Mouse (Mus musculus): Measurements from ENCODE around the gene Wdr66. TPM values are rescaled to one million over a fixed set of nuclear protein-coding genes. Genes with fewer than 3 reads are reported as not detected.

The Wdr66 gene
- 2.4 TPM for polyA plus RNA-seq (2017; shearing (Covaris generic))

DNA sequence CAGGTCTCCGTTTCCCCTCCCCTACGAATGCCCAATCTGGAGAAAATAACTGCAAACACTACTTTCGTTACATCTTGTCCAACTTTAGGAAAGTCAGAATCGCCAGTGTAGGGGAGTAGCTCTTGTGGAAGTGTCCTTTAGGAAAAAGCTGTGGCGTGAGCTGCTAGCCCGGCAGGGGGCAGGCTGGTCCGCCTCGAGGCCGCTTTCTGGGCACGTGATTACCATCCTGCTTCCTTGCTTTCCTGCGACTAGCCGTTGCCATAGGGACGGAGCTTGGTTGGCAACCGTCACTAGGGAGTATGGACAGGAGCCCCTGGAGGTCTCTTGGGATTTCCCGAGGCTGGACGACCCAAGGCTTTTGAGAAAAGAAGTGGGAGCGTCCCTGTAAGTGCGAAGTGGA is at the start of gene Wdr66:
Wdr66 (plus strand) TSS at position 269 of the 400 bp plus-strand sequence.

DNA sequence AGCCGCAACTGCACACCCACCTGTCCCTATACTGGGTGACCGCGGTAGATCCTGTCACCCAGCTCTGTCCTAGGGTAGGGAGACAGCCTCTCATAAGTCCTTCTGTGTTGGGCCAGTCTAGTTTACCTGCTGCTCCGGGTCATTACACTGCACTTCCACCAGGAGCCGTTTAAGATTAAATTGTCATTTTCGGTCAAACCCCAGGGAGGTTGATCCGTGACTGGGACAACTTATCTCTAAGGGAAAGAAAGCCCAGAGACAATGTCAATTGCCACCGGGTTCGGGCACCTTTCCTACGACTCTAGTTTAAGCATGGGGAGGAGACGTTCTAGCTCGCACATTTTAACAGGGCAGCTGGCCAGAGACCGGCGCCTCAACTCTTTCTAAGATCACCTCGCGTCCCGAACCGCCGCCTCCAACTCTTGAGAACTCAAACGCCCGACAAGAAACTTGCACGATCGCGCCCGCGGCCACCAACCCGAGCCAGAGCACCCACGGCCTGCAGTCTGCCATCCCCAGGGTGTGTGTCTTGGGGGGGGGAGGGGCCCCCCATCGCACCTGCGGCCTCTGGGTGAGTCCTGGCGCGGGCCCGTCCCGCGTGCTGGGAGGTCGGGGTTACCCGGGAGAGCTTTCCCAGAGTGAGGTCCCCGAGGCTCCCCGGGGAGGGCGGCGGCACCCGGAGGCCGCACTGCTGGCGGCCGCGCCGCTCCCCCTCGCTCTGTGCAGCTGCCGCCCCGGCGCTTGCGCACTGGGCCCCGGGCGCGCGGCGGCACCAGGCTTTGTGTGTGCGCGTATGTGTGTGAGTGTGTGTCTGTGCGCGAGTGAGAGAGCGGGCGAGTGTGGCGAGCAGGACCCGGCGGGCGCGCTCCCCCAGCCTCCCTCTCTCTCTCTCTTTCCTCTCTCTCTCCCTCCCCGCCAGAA is 92.1 kb downstream of the Wdr66 start, which contains the start of gene Bcl7a:
Bcl7a (plus strand) TSS at position 128 of the 921 bp plus-strand sequence.

Other genes with a start within 250 kb of the Wdr66 start
- gene Orai1, start 237.0 kb upstream of the Wdr66 start, polyA plus RNA-seq (2017; shearing (Covaris generic)): 122 TPM
- gene Morn3, start 205.1 kb upstream of the Wdr66 start, polyA plus RNA-seq (2017; shearing (Covaris generic)): 0.60 TPM
- 14.6 TPM for gene Tmem120b, start 183.7 kb upstream of the Wdr66 start, polyA plus RNA-seq (2017; shearing (Covaris generic))
- gene Rhof, start 119.4 kb upstream of the Wdr66 start, polyA plus RNA-seq (2017; shearing (Covaris generic)): 216 TPM
- 7.5 TPM for gene Setd1b, start 109.9 kb upstream of the Wdr66 start, polyA plus RNA-seq (2017; shearing (Covaris generic))
- 51.1 TPM for gene Psmd9, start 82.7 kb upstream of the Wdr66 start, polyA plus RNA-seq (2017; shearing (Covaris generic))
- not detected for gene Hpd, start 69.4 kb upstream of the Wdr66 start, polyA plus RNA-seq (2017; shearing (Covaris generic))
- 7.8 TPM for gene Bcl7a, start 91.7 kb downstream of the Wdr66 start, polyA plus RNA-seq (2017; shearing (Covaris generic))
- gene Mlxip, start 142.7 kb downstream of the Wdr66 start, polyA plus RNA-seq (2017; shearing (Covaris generic)): 56.6 TPM
- not detected for gene Lrrc43, start 237.2 kb downstream of the Wdr66 start, polyA plus RNA-seq (2017; shearing (Covaris generic))
- not detected for gene Il31, start 237.4 kb downstream of the Wdr66 start, polyA plus RNA-seq (2017; shearing (Covaris generic))